In genomic region chr15:84284059-84284458, GRCm38 (mm10) we compare ENCODE assay signal across 8 mouse cellular contexts. TPM values are rescaled to one million over a fixed set of nuclear protein-coding genes. Genes with fewer than 3 reads are reported as not detected.
DNase-seq lines count a peak whose midpoint lies in the region; ATAC-seq and TF ChIP-seq lines count a peak whose summit lies in the region.

No protein-coding gene starts in this region.

- peak; percentile 78 for TF ChIP-seq CTCF in kidney, postnatal 0 days (IDR thresholded peaks at IDR 0.05; ENCODE audit: low read depth)

- H3K4me3 ChIP-seq in kidney, postnatal 0 days (replicated peaks; ENCODE audit: low read depth, low read length) = no peak overlapping the region

- no peak for ATAC-seq in CD4-positive, CD25-positive, alpha-beta regulatory T cell, adult 4 months
- no peak for ATAC-seq in kidney, postnatal 0 days (replicated peaks; ENCODE audit: low FRiP score, low read depth)

- peak; percentile 69 for DNase-seq in CD4-positive, CD25-positive, alpha-beta regulatory T cell, adult 2 months (ENCODE audit: low read depth, low spot score)
- DNase-seq in kidney, postnatal 0 days (ENCODE audit: low spot score) = no peak
- DNase-seq in kidney, adult 11 months = no peak
- peak; percentile 60 for DNase-seq in adrenal gland, postnatal 14 days
- DNase-seq in heart, postnatal 4 days = peak; percentile 62
- DNase-seq in retina, postnatal 1 day = peak; percentile 57
- DNase-seq in right cerebral cortex, postnatal 4 days = no peak

- no peak overlapping the region for H3K4me2 ChIP-seq in kidney, postnatal 0 days (ENCODE audit: low read length)

- no peaks in the 10 kb centered on the region for H3K4me1 ChIP-seq in kidney, postnatal 0 days (replicated peaks; ENCODE audit: insufficient read depth, low read length)

- H3K27ac ChIP-seq in kidney, postnatal 0 days = no peak overlapping the region

- H3K9me3 ChIP-seq in kidney, postnatal 0 days (replicated peaks; ENCODE audit: low read length) = no peaks in the 10 kb centered on the region

- no peaks in the 10 kb centered on the region for H3K36me3 ChIP-seq in kidney, postnatal 0 days (ENCODE audit: insufficient read depth, low read length)

- WGBS in kidney, postnatal 0 days = 59% methylated on average over 5 of the region's 5 CpGs

- H3K27me3 ChIP-seq in kidney, postnatal 0 days (ENCODE audit: insufficient read depth, low read length) = no peaks in the 10 kb centered on the region

- H3K9ac ChIP-seq in kidney, postnatal 0 days (ENCODE audit: low read depth, low read length) = no peak overlapping the region

RNA-seq across cellular contexts. Expression of gene Parvg, which starts 39.8 kb away (rescaled TPM):
- polyA plus RNA-seq in CD4-positive, CD25-positive, alpha-beta regulatory T cell, adult 4 months (2017; shearing (Covaris generic)) = 100 to 1,000 TPM in 1 of 2 experiments, 10 to 100 TPM in 1; 76.0 to 134 TPM
- 1.4 TPM in 2 replicates for polyA plus RNA-seq in kidney, postnatal 0 days (2015; fragmentation: Nextera tagmentation; extraction: Ambion mirVana)
- 1.3 and 6.9 TPM in 2 replicates for total RNA-seq in adrenal gland, postnatal 14 days (2021)
- total RNA-seq in heart, postnatal 4 days (2021) = 1 to 10 TPM; 1.6 to 2.4 TPM

RNA-seq across cellular contexts. Expression of gene Parvb, which starts 52.2 kb away (rescaled TPM):
- polyA plus RNA-seq in CD4-positive, CD25-positive, alpha-beta regulatory T cell, adult 4 months (2017; shearing (Covaris generic)) = 1 to 10 TPM in 1 of 2 experiments, not detected in 1; 2.4 TPM
- 2.8 and 3.3 TPM in 2 replicates for polyA plus RNA-seq in kidney, postnatal 0 days (2015; fragmentation: Nextera tagmentation; extraction: Ambion mirVana)
- total RNA-seq in adrenal gland, postnatal 14 days (2021) = 26.6 and 40.0 TPM in 2 replicates
- 100 to 1,000 TPM; 172 to 177 TPM for total RNA-seq in heart, postnatal 4 days (2021)

Comparison
In these comparisons a context has a peak if more than half of its experiments do, and no peak if none do; other contexts are left out.
1. DNase-seq: peak in CD4-positive, CD25-positive, alpha-beta regulatory T cell, adult 2 months (single experiment), adrenal gland, postnatal 14 days (single experiment), heart, postnatal 4 days (single experiment) and retina, postnatal 1 day (single experiment); none in kidney, postnatal 0 days (single experiment), kidney, adult 11 months (single experiment) and right cerebral cortex, postnatal 4 days (single experiment).